Mouse (Mus musculus) right cerebral cortex, postnatal 14 days (tissue): ENCODE results near the gene Gabarapl2.

Experiments
- DNase-seq: peaks from one replicate; pipeline ENCODE4 v3.0.0; 2022

The Gabarapl2 gene

DNA sequence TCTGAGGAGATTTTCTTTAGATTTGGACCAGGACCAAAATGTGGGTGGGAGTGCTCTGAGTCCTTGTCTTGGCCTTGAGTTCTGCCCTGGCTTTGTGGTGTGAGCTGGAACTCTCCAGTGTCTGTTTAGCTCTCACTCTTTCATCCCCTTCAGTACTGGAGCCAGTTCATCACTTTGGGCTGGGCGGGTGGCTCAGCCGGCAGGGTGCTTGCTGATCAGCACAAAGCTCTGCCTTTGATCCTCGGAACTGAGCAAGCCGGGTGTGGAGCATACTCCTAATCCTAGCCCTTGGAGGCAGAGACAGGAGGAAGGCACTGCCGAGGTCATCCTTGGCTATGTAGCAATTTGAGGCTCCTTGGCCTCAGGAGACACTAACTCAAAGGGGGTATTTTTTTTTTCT lies 28.5 kb downstream of the Gabarapl2 start:
- no peak for DNase-seq

- no peak for DNase-seq
Observed at GRCm38 (mm10) chr8:111974138-111974537, 33.6 kb downstream of the Gabarapl2 start.

GRCm38 (mm10) chr8:111975706-111976105 lies 35.2 kb downstream of the Gabarapl2 start:
- no peak for DNase-seq

- DNase-seq: no peak
Observed at GRCm38 (mm10) chr8:111976326-111976725, 35.8 kb downstream of the Gabarapl2 start.

- no peak for DNase-seq
Observed at GRCm38 (mm10) chr8:111978147-111978546, 37.6 kb downstream of the Gabarapl2 start.

DNA sequence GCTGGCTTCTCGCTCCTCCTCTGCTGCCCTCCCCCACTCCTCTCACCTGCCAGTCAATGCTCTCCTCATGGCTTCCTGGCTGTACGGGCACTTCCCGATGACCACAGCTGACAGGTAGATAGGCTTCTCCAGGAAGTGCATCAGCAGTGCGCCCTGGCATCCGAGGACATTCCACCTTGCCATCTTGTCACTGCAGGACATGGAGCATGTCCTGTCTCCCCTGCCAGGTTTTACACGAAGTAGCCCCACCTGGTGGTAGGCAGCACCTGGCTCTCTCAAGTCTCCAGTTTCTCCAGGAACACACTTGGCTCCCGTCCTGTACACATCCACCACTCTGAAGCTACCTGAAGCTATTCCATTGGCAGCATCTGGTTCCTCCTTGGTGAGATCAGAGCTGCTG lies 41.6 kb downstream of the Gabarapl2 start:
- no peak for DNase-seq

DNA sequence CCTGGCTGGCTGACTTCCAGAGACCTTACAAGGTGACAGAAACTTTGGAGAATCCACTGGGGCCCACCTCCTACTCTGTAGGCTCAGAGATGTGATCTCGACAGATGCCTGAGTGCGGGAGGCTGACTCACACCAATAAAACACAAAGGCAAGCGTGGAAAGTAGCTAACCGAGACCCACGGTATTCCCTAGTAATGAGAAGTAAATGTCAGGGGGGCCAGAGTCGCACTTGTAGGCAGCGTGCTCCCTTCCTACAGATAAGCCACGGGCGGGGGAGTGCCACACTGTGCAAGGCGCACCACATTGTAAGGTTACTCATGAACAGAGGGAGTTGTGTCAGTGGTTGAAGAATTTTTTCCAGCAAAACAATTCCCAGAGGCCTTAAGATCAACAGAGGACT lies 44.0 kb downstream of the Gabarapl2 start:
- DNase-seq: no peak

GRCm38 (mm10) chr8:111989911-111990310 lies 49.4 kb downstream of the Gabarapl2 start:
- peak; percentile 82 for DNase-seq

DNA sequence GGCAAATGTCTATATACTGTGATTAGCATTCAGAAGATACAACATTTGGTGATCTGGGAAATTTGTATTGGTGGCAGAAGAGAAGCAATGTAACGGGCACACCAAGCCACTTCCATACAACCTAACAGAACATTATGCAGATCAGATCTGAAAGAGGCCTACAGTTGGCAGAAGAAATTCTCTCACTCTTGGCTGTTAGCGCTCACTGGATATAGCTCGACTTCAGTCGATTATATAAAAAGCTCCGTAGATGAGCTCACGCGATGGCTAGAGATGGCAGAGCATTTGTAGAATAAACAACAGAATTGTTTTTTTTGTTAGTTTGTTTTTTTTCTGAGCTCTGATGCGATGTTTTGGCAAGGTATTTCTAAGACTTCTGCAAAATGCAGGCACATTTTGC lies 50.8 kb downstream of the Gabarapl2 start:
- no peak for DNase-seq

DNA sequence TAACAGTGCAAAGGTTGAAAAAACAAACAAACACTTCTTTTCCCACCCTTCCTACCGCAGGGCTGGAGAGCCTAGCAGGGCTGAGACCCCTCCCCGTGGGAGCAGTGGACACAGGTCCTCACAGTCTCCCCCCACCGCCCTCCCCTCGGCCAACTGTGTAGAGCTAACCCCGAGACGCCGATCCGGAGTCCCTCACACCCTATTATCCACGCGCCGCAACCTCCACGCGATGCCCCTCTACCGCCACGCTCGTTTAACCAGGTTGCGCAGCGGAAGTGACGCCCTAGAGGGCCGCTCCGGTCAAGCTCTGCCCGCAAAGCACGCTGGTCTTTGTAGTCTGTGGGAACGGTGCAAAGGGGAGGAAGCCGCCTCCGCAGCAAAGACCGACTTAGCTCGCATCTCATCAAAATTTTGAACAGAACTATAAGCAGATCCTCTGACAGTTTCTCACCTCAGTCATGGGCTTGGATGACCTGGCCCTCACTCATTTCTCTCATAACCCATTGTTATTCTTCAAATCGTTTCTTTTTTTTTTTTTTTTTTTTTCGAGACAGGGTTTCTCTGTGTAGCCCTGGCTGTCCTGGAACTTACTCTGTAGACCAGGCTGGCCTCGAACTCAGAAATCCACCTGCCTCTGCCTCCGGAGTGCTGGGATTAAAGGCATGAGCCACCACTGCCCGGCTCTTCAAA lies 51.7 kb downstream of the Gabarapl2 start, which contains the start of gene Adat1:
Gene Adat1 (minus strand): TSS at position 290 of the 690 bp plus-strand sequence.
- DNase-seq: peak; percentile 85

DNA sequence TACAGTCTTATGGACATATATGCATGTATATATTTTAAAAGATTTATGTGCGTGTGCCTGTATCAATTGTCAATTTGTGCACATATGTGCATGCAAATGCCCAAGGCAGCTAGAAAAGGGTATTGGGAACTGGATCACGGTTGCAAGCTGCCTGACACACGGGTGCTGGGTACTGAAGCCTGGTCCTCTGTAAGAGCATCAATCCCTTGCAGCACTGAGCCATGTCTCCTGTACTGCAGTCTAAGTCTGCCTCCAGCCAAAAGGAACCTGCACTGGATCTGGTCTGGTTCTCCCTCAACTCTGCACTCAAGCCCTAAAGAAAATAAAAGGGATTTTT lies 52.2 kb downstream of the Gabarapl2 start:
- no peak for DNase-seq
